Mouse (Mus musculus): ENCODE data around the gene Hydin.
"Not testable (repeated sequence)": the region's sequence is repeated elsewhere in the genome, so short reads cannot be mapped to it uniquely, and the experiment has no call there.

Hydin gene

DNA sequence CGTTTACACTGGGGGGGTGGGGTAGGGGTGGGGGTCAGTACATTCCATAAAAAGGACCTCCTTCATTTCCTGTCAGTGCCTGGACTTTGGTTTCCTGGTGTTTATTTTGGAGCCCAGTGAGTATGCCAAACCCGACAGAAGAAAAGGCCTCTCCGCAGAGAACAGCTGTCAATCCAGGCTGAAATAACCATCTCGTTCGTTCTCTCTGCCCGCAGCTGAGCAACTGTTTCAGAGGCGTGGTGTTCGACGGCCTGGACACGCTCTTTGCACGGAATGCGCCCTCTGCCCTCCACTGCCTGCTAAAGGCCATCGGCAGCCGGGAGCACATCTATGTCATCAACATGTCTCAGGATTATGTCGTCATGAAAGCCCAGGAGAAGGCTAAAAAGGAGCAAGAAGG, 258.5 kb downstream of the Hydin start:
- DNase-seq (ENCODE audit: low spot score) = no peak

- DNase-seq (ENCODE audit: low spot score) = no peak
Observed at GRCm38 (mm10) chr8:110530008-110530762, 263.4 kb downstream of the Hydin start.

- DNase-seq (ENCODE audit: low spot score) = no peak
Observed at GRCm38 (mm10) chr8:110533781-110534180, 267.0 kb downstream of the Hydin start.

- DNase-seq (ENCODE audit: low spot score) = no peak
Observed at GRCm38 (mm10) chr8:110537849-110538248, 271.1 kb downstream of the Hydin start.

- no peak for DNase-seq (ENCODE audit: low spot score)
Observed at GRCm38 (mm10) chr8:110550343-110550742, 283.6 kb downstream of the Hydin start.

DNA sequence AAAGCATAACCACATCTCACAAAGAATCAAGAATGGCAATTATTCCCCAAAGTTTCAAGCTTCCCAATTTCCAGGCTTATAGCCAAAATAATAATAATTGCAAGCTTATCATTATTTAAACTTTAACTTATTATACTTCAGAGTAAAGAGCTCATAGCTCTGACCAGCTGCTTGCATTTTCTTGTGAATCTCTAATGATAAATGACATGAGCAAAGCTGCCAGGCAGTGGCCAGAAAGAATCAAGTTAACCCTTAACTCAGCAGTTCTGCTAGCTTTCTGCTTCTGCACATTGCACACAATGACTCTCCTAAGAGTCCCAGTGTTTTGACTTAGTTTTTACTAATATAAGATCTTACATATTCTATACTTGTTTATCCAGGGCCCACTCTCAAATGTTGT, 285.3 kb downstream of the Hydin start:
- not testable (repeated sequence) for DNase-seq (ENCODE audit: low spot score)

GRCm38 (mm10) chr8:110592641-110593040, 325.9 kb downstream of the Hydin start:
- DNase-seq (ENCODE audit: low spot score) = no peak

DNA sequence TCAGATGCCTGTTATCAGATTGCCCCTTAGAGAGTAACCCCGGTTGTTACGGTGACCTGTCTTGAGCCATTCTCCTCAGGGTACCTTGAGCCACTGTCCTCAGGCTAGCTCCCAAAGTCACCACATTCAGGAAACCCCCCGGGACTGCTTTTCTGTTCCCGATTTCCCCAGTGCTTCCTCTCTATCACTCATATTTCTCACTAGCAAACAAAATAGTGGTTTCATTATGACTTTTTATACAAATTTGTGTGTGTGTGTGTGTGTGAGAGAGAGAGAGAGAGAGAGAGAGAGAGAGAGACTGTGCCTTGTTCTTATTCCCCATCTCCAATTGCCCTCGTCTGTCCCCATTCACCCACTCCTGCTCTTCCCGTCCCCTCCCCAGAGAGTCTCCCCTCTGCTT, 327.4 kb downstream of the Hydin start:
- no peak for DNase-seq (ENCODE audit: low spot score)

GRCm38 (mm10) chr8:110604556-110604955, 337.8 kb downstream of the Hydin start:
- DNase-seq (ENCODE audit: low spot score) = peak; percentile 19

DNA sequence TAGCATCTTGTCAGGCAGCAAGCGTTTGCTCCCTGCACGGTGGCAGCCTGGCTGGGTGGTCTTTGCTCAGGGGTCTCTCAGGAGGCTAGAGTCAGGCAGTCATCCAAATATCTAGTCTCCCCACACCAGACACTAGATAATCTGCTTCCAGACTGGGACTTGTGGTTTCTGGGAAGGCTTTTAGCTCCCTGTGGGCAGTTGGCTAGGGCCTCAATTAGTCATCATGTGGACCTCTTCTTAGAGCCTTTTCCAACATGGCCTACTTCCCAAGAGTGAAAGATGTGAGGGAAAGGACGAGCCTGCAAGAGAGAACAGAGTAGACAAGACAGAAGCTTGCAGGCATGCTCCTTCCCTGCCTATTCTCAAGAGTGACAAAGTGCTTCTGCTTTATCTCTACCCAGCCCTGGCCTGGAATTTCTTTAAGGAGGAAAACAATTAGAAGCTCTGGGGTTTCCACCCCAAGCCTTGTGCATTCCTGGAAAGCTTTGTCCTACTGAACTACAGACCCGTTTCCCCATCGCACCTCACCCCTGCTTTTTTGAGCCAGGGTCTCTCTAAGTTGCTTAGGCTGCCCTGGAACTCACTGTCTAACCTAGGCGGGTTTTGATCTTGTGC, 338.7 kb downstream of the Hydin start:
- DNase-seq (ENCODE audit: low spot score) = no peak

DNA sequence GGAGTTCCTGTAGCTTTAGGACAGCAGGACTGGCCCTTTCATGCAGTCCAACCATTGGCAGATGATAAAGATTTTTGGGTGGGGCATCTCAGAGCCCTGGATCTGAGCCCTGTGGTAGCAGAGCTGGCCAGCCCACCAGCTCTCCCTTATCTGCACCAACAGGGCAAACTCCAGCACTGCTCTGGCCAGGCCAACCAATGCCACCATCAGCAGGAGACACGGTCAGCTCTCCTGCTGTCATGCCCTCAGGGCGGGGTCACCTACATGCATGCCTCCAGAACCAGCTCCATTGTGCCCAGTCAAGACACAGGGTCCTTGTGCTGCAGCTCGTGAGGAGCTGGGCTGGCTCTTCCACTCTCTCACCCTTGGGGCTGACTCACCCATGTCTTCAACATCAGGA, 349.0 kb downstream of the Hydin start:
- DNase-seq (ENCODE audit: low spot score) = no peak

GRCm38 (mm10) chr8:110617801-110618358, 351.1 kb downstream of the Hydin start:
- no peak for DNase-seq (ENCODE audit: low spot score)

DNA sequence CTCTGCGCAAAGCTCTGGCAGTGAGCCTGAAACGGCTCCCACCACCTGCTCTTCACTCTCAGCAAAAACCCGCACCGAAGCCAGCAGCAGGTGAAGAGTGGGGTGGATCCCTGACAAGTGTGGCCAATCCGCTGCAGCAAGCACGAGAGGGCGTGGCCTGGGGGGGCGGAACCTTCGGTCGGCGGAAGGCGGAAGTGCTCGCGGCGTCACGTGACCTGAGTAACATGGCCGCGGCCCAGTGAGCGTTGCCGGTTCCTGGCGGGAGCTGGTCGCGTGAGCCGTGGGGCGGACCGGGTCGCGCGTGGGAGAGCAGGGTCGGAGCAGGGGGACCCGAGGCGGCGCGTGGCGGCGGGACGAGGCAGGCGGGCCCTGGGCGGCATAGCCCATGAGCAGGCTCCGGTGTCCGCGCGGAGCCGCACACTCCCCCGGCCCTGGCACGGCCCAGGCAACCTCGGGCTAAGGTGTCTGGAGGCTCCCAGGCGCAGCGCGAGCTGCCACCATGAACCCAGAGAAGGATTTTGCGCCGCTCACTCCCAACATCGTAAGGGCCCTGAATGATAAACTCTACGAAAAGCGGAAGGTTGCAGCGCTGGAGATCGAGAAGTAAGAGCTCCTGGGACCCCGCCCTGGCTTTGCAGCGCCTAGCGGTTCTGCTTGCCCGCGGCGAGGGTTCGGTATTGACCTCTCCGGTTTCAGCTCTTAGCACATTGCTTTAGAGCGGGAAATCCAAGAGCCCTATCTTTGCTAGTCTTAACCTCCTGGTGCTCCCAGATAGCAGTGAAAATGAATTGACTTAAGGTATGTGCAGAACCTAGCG, 351.8 kb downstream of the Hydin start, which contains the start of gene Vac14:
Gene Vac14, plus strand, starts transcription at position 195 of the 817 bp plus-strand sequence.
- DNase-seq (ENCODE audit: low spot score) = peak; percentile 98

DNA sequence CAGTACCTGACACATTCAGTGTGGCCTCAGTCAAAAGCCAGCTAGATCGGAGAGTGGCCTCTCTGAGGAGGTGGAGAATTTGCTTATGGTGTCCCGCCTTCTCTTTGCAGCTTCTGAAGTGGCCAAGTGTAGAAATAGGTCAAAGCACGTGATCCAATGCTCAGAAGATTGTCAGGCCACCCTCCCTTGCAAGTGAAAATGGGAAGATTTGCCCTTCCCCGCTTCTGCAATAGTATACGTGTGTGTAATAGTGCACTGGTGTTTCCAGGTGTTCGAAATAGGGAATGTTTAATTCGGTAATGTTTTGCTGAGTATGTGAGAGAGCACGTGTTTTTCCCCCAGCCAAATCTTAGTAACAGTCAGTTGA, 352.4 kb downstream of the Hydin start:
- no peak for DNase-seq (ENCODE audit: low spot score)

DNA sequence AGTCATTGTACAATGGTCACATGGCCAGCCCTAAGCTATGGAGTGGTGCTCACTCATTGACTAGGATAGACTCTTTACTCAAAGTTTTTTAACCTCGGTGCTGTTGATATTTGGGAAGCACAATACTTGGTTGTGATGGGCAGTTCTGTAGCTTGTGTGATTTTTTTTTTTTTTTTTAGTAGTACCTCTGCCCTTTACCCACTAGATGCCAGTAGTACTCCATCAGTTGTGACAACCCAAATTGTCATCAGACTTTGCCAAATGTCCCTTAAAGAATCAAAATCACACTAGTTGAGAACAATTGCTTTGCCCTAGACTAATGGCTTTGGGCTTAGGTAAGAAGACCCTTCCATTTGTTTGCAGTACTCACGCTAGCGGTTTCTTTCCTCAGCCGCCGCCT, 353.1 kb downstream of the Hydin start:
- no peak for DNase-seq (ENCODE audit: low spot score)

GRCm38 (mm10) chr8:110626431-110626830, 359.7 kb downstream of the Hydin start:
- DNase-seq (ENCODE audit: low spot score) = no peak

GRCm38 (mm10) chr8:110629245-110630063, 362.7 kb downstream of the Hydin start:
- DNase-seq (ENCODE audit: low spot score) = peak; percentile 21

GRCm38 (mm10) chr8:110630079-110630478, 363.3 kb downstream of the Hydin start:
- DNase-seq (ENCODE audit: low spot score) = no peak

- DNase-seq (ENCODE audit: low spot score) = peak; percentile 61
Observed at GRCm38 (mm10) chr8:110630571-110631071, 363.8 kb downstream of the Hydin start.

DNA sequence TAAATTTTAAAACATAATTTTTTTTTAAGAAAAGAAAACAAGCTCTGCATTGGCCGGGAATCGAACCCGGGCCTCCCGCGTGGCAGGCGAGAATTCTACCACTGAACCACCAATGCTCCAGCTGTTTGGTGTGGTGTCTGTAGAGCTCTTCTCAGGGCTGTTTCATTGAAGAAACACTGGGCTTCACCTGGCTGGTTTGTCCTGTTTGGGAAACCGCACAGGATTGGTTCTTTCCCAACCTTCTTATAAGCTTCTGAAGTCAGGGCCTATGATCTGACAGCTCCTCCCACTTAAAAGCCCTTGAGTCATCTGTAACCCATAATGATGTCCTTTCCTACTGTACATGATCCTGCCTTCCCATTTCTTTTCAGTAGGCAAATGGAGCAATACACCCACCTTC, 364.4 kb downstream of the Hydin start:
- peak; percentile 36 for DNase-seq (ENCODE audit: low spot score)

DNA sequence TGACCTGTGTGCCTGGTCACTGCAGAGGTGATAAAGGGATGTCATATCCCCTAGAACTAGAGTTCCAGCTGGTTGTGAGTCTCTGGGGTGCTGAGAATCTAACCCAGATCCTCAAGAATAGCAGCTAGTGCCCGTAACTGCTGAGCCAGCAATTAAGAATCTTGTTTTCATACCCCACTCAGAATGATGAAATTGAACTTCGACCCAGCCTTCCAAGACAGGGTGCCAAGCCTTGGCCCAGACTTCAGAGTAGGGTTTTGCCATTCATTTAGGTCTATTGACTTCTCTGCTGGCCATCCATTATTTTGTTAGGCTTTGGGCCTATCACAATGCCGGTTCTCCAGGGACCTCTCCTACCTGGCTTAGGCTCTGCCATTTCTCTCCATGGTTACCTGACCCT, 367.0 kb downstream of the Hydin start:
- no peak for DNase-seq (ENCODE audit: low spot score)

Measured in urinary bladder, postnatal 25 days (tissue).